ENCODE assay signal across 7 mouse cellular contexts in genomic region chr2:164073918-164074578, GRCm38 (mm10). TPM values are rescaled to one million over a fixed set of nuclear protein-coding genes. Genes with fewer than 3 reads are reported as not detected.
A peak's percentile ranks its signal among the peaks of the same experiment; 100 is the strongest.
DNase-seq lines count a peak whose midpoint lies in the region; ATAC-seq lines count a peak whose summit lies in the region.

No protein-coding gene starts in this region.

- H3K27me3 ChIP-seq in embryonic facial prominence, embryonic 10.5 days (replicated peaks; ENCODE audit: low read depth, poor library complexity, severe bottlenecking) = no peaks in the 10 kb centered on the region
- H3K27me3 ChIP-seq in limb, embryonic 10.5 days (ENCODE audit: low read depth, poor library complexity, severe bottlenecking) = no peaks in the 10 kb centered on the region
- H3K27me3 ChIP-seq in midbrain, embryonic 13.5 days = no peaks in the 10 kb centered on the region

- ATAC-seq in granulocyte monocyte progenitor cell, adult 5-6 weeks (replicated peaks; ENCODE audit: poor library complexity, severe bottlenecking) = peak; percentile 69
- ATAC-seq in midbrain, embryonic 13.5 days = peak; percentile 85

- peaks cover 7% of the 10 kb centered on the region; the same call in 1 of the 2 replicates for H3K36me3 ChIP-seq in embryonic facial prominence, embryonic 10.5 days (replicated peaks)
- H3K36me3 ChIP-seq in limb, embryonic 10.5 days = no peaks in the 10 kb centered on the region
- no peaks in the 10 kb centered on the region for H3K36me3 ChIP-seq in midbrain, embryonic 13.5 days

- H3K4me1 ChIP-seq in embryonic facial prominence, embryonic 10.5 days = peaks cover 42% of the 10 kb centered on the region
- H3K4me1 ChIP-seq in limb, embryonic 10.5 days = peaks cover 44% of the 10 kb centered on the region
- H3K4me1 ChIP-seq in midbrain, embryonic 13.5 days (replicated peaks) = peaks cover 25% of the 10 kb centered on the region

- WGBS in embryonic facial prominence, embryonic 10.5 days = under 1% methylated on average over 48 of the region's 48 CpGs
- WGBS in limb, embryonic 10.5 days = under 1% methylated on average over 48 of the region's 48 CpGs
- under 1% methylated on average over 48 of the region's 48 CpGs for WGBS in midbrain, embryonic 13.5 days

- peak; percentile 99 for DNase-seq in adrenal gland, postnatal 10 days
- peak; percentile 98 for DNase-seq in embryonic facial prominence, embryonic 10.5 days (ENCODE audit: low spot score)
- peak; percentile 98 for DNase-seq in kidney, adult 11 months
- peak; percentile 99 for DNase-seq in limb, embryonic 10.5 days (ENCODE audit: low spot score)
- peak; percentile 98 for DNase-seq in spleen, adult 12 weeks (ENCODE audit: low spot score)

- peak overlapping the region; percentile 95 for H3K4me3 ChIP-seq in embryonic facial prominence, embryonic 10.5 days
- H3K4me3 ChIP-seq in limb, embryonic 10.5 days = peak overlapping the region; percentile 89
- peak overlapping the region; percentile 96 for H3K4me3 ChIP-seq in midbrain, embryonic 13.5 days (replicated peaks)

- peak overlapping the region; percentile 95 for H3K4me2 ChIP-seq in midbrain, embryonic 13.5 days (replicated peaks)

- H3K9ac ChIP-seq in midbrain, embryonic 13.5 days (replicated peaks) = peak overlapping the region; percentile 92

- peak overlapping the region; percentile 87 for H3K27ac ChIP-seq in embryonic facial prominence, embryonic 10.5 days (replicated peaks)
- peak overlapping the region; percentile 87 for H3K27ac ChIP-seq in limb, embryonic 10.5 days
- H3K27ac ChIP-seq in midbrain, embryonic 13.5 days = peak overlapping the region; percentile 69

- H3K9me3 ChIP-seq in embryonic facial prominence, embryonic 10.5 days = no peaks in the 10 kb centered on the region
- no peaks in the 10 kb centered on the region for H3K9me3 ChIP-seq in limb, embryonic 10.5 days (replicated peaks)
- H3K9me3 ChIP-seq in midbrain, embryonic 13.5 days = no peaks in the 10 kb centered on the region

RNA-seq across cellular contexts. Expression of gene Tomm34, which starts 3.1 kb away (rescaled TPM):
- total RNA-seq in adrenal gland, postnatal 10 days (2021) = 10 to 100 TPM; 24.6 to 29.5 TPM
- 68.1 and 71.9 TPM in 2 replicates for polyA plus RNA-seq in embryonic facial prominence, embryonic 10.5 days (2016; fragmentation: Nextera tagmentation; extraction: Ambion mirVana)
- 58.6 and 64.2 TPM in 2 replicates for total RNA-seq in granulocyte monocyte progenitor cell, adult 5-6 weeks (2014; fragmentation: Nextera tagmentation)
- total RNA-seq in granulocyte monocyte progenitor cell, adult 5-6 weeks (2017) = 41.7 and 51.4 TPM in 2 replicates
- polyA plus RNA-seq in limb, embryonic 10.5 days (2016; fragmentation: Nextera tagmentation; extraction: Ambion mirVana) = 60.3 and 66.4 TPM in 2 replicates
- polyA plus RNA-seq in midbrain, embryonic 13.5 days (2015; fragmentation: Nextera tagmentation; extraction: Ambion mirVana) = 44.2 and 48.4 TPM in 2 replicates

RNA-seq across cellular contexts. Expression of gene Stk4, which starts 3.9 kb away (rescaled TPM):
- total RNA-seq in adrenal gland, postnatal 10 days (2021) = 10 to 100 TPM; 27.9 to 30.1 TPM
- polyA plus RNA-seq in embryonic facial prominence, embryonic 10.5 days (2016; fragmentation: Nextera tagmentation; extraction: Ambion mirVana) = 33.1 and 34.8 TPM in 2 replicates
- 132 and 145 TPM in 2 replicates for total RNA-seq in granulocyte monocyte progenitor cell, adult 5-6 weeks (2014; fragmentation: Nextera tagmentation)
- 123 and 133 TPM in 2 replicates for total RNA-seq in granulocyte monocyte progenitor cell, adult 5-6 weeks (2017)
- polyA plus RNA-seq in limb, embryonic 10.5 days (2016; fragmentation: Nextera tagmentation; extraction: Ambion mirVana) = 30.4 and 32.8 TPM in 2 replicates
- polyA plus RNA-seq in midbrain, embryonic 13.5 days (2015; fragmentation: Nextera tagmentation; extraction: Ambion mirVana) = 27.0 and 28.3 TPM in 2 replicates

RNA-seq across cellular contexts. Expression of gene Pabpc1l, which starts 48.8 kb away (rescaled TPM):
- total RNA-seq in adrenal gland, postnatal 10 days (2021) = 1 to 10 TPM; 1.9 to 2.5 TPM
- 1.6 and 1.9 TPM in 2 replicates for polyA plus RNA-seq in embryonic facial prominence, embryonic 10.5 days (2016; fragmentation: Nextera tagmentation; extraction: Ambion mirVana)
- not detected in 2 replicates for total RNA-seq in granulocyte monocyte progenitor cell, adult 5-6 weeks (2014; fragmentation: Nextera tagmentation)
- not detected in 2 replicates for total RNA-seq in granulocyte monocyte progenitor cell, adult 5-6 weeks (2017)
- 0.76 and 1.3 TPM in 2 replicates for polyA plus RNA-seq in limb, embryonic 10.5 days (2016; fragmentation: Nextera tagmentation; extraction: Ambion mirVana)
- polyA plus RNA-seq in midbrain, embryonic 13.5 days (2015; fragmentation: Nextera tagmentation; extraction: Ambion mirVana) = 1.1 and 1.8 TPM in 2 replicates

Comparison
In these comparisons a context has a peak if more than half of its experiments do, and no peak if none do; other contexts are left out.
1. Peak in every context shown above with its lines: DNase-seq, ATAC-seq, H3K4me3 ChIP-seq and H3K27ac ChIP-seq.